Mouse (Mus musculus): Measurements from ENCODE around the gene Prx.
A peak's percentile ranks its signal among the peaks of the same experiment; 100 is the strongest.

The Prx gene

DNA sequence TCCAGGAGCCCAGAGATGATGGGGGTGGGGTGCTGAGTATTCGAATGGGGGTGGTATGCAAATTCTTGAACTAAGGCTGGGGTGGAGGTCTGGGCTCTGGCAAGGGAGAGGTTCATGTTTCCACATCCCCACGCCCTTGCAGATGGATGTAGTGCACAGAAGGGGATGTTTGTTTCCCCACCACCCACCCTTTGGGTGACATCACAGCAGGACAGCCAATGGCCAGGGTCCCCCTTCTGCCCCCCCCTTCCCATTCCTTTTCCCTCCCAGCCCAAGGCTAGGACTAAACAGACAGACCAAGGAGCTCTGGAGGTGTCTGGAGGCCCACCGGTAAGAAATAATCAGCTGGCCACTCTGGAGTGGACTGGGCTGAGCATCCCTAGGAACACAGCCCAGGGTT is at the start of gene Prx:
Gene Prx (plus strand): TSS at position 289 of the 400 bp plus-strand sequence.
- no peak for DNase-seq

DNA sequence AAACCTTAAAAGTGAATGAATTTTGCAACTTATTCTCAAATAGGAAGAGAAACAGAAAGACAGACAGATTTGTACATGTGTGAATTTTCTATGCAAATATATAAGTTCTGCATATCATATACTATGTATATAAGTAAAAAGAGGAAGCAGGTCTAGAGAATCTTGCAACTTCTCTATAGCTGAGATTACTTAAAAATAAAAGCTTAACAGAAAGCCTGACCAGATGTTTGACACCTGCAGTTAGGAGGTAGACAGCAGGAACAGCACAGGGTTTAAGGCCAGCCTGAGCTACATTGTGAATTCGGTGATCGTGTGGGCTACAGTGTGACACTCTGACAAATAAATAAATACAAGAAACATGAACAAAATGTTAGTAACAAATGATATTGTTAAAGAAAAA is 47.8 kb upstream of the Prx start:
- no peak for DNase-seq

DNA sequence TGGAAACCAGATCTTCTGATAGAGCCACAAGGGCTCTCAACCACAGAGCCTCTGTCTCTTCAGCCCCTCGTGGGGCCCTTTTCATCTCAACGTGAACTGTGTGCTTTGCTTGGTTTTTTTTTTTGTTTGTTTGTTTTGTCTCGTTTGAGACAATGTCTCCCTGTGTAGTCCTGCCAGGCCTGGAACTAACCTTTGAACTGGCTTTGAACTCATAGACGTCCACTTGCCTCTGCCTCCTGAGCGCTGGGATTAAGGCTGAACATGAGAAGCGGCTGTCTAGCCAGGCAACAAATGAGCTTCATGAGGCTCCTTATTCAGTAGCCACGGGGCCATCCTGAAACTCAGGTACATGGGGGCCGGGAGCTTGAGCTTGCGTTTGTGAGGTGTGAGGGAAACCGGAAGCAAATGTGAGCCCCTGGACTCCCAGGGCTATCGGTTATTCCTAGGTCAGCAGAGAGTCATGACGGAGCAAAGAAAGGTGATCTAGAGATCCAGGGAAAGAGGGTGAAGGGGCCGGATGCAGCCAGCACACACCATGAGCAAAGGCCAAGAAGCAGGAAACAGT is 46.8 kb upstream of the Prx start:
- DNase-seq = no peak

DNA sequence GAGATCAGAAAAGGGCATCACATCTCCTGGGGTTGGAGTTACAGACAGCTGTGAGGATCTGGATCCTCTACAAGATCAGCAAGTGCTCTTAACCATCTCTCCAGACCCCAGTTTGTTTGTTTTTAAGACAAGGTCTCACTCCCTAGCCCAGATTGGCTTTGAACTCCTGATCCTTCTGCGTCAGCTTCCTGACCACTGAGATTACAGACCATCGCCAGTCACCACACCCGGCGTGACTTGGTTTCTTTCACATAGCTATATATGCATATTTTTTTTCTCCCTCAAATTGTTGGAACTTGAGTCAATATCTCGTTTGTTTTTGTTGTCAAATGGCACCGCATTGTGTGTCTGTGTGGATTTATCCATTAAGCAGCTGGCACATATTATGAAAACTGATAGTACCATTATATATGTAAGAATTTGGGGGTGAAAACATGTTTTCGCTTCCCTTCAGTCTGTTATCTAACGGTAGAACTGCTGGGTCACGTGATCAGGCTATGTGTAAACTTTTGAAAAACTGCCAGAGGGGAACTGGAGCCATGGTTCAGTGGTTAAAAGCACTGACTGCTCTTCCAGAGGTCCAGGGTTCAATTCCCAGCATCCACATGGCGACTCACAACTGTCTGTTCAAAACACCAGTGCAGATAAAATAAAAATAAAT is 44.5 kb upstream of the Prx start:
- no peak for DNase-seq

DNA sequence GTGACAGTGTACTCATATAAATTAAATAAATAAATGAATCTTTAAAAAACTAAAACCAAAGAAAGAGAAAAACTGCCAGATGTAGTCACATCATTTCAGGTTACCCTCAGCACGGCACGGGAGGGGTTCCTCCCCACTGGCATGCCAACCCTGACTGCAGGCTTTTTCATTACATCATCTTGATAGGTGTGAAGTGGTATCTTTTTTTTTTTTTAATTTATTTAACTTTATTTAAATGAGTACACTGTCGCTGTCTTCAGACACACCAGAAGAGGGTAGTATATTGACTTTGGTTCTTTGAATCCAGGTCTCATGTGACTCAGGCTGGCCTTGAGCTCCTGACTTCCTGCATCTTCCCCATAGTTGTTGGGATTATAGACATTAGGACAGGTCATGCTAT is 43.9 kb upstream of the Prx start:
- no peak for DNase-seq

DNA sequence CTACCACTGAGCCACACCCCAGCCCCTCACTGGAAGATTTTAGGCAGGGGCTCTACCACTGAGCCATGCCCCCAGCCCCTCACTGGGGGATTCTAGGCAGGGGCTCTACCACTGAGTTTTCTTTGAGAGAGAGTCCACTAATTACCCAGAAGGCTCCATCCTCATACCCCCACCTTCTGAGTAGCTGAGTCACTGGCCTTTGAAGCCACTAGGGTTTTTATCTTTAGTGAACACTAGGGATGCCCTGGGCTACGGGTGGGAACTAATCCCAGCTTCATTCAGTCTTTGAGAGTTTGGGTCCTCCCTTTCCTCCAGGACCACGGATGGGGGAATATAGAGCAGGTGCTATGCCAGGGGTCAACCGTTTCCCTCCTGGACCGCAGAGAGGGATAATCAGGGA is 40.5 kb upstream of the Prx start:
- no peak for DNase-seq

DNA sequence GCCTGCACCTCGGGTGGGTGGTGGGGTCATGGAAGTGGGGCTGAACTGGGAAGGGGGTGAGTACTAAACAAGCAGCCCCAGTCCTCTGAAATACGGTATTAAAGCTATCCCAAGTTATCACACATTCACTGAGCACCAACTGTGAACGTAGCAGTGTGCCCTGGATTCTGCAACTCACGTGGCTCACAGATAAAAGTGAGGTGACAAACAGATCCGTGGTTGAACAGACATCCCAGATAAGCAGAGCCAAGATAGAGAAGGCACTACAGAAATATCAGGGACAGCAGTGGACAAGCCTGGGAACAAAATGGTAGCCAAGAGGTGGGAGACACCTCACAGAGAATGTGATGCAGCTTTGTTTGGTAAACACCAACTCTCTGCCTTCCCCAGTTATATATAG is 39.5 kb upstream of the Prx start:
- DNase-seq = no peak

DNA sequence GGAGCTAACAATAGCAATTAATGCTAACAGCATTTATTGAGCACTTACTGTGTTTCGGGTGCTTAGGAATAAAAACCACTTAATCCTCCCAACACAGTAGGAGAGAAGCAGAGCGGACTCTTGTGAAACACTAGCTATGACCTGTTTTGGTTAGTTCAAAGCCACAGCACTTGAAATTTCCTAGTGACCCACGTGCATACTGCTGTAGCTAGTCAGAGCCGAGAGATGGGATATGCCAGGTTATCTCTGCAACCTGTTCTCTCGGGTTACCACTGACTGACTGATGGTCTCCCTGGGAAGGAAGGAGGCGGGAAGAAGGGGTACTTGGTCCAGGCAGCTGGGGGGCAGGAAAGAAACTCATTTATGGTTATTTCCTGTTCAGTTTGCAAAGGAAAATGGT is 38.6 kb upstream of the Prx start:
- no peak for DNase-seq

DNA sequence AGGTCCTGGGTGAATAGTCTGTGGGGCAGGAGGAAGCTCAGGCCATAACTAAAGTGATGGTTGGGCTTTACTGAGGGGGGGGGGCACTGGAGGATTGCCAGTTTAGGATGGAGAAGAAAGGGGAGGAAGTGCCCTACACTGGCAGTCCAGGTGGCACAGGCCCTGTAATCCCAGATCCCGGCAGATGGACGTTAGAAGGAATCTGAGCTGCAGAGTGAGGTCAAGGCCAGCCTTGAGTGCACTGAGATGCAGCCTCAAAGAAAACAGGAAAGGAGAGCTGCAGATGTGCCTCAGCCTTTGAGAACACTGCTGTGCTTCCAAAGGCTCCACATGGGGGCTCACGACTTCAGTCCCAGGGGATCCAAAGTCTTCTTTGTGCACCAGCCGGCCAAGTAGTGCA is 31.5 kb upstream of the Prx start:
- DNase-seq = peak; percentile 62 to 65

DNA sequence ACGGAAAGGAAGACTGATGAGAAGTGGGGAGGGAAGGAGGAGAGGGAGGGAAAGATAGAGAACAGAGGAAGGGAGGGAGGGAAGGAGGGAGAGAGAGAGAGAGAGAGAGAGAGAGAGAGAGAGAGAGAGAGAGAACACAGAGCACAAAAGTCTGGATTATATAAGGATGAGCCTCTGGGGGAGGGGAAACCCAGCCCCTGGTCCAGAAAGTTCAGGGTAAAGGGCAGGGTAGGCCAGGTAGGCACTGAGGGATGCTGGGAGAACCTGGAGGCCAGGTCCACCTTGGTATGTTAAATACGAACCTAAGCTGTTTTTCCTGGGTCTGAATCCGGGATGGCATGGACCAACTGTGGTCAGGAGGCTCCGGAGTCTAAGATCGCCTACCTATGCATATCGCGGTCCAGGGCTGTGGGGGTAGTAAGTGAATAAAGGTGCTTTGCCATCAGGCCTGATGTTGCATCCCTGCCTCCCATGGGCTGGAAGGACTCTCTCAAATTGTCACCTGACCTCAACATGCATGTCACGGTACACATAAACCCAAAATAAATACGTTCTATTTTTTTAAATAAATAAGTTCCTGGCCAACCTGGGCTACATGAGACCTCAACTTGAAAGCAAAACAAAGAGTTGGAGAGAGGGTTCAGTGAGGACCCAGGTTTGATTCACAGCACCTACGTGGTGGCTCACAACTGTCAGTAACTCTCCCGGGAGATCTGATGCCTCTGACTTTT is 27.6 kb upstream of the Prx start:
- no peak for DNase-seq

DNA sequence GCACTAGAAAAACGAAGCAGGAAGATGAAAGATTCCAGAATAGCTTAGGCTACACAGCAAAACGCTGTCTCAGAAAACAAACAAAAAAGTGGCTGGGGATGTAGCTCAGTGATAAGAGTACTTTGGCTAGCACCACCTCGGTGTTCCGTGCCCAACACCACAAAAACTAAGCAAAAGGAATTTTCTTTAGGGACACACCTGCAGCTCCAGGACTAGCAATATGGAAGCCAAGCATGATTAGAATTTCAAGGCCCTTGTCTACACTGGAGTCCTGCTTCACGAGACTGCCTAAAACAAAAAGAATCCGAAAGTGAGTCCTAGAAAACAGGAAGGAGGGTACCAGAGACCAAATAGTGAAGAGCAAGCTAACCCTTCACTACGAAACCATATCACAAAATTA is 26.5 kb upstream of the Prx start:
- peak in 1 of 2 experiments; percentile 40 for DNase-seq

DNA sequence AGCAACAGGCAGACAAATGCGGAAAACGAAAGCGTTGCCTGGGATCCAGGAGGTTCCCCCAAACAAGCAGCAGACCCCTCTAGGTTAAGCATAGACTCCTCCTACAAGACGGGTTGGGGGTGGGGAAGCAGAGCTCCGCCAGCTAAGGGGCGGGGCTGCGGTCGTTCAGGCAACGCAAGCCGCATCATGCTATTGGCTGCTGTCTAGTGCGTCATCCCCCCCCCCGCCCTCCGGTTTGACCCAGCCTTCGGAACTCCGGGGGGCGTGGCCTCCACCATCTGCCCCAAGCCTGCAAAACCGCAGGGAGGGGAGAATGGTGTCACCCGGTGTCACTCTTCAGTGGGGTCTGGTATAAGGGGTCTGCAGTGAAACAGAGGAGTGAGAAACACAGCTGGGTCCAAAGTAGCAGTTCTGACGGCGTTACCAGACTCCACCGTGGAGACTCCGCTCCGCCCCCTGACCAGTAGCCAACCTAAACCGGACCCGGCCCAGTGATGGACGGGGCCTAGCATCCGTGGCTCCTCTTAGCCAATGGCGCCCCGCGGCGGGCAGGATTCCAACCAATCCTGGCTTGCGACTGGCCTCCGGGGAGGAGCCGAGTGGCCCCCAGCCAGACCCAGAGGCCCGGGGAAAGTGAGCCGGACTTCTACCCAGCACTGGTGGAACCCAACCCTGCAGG is 25.8 kb upstream of the Prx start, which contains the start of gene Sertad3:
Gene Sertad3 (plus strand): TSS at position 613 of the 679 bp plus-strand sequence.
- peak; percentile 100 for DNase-seq

DNA sequence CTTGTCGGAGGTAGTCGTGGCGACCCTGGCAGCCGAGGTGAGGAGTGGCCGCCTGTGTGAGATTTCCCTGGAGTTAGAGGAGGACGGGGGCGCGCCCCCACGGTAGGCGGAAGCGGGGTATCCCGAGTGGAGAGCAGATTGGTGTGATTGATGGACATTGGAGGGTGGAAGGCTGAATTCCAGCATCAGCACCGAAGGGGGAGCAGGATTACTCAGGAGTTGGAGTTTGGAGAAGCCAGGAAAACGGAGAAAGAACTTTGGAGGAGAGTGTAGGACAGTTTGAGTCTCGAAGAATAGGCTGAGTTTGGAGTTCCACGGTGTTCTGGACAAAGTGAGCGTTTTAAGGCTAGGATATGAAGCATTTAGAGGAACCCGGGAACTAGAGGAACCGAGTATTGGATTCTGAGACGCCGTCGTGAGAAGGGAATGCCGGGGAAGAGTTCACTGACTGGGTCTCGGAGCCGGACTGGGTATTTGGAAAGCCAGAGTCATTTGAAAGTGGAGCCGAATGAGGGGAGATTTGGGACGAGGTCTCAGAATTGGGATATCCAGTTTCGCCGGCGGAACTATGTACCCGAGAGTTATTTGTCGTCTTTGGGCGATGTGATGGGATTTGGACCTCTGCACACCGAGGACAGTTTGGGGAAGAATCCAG is 25.2 kb upstream of the Prx start:
- no peak for DNase-seq

DNA sequence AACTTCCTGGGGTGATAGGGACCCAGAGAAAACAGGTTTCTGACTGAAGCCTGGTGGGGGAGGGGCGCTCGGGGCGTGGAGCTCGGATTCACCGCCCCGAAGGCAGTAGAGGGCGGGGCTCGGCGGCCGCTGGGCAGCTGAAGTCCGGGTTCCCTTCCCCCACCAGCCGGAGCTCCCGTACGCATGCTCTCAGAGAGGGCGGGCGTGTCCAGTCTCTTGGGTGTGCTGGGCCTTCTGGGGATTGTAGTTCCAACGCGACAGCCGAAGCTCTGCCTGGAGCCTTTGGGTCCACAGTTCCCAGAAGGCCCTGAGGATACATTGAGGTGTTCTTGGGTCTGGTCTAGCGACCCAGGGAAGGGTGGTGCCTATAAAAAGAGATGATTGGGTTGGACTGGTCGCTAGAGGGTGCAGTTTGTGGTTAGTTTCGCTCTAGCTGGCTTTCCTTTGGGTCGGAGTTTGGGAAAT is 24.6 kb upstream of the Prx start:
- DNase-seq = peak; percentile 99

DNA sequence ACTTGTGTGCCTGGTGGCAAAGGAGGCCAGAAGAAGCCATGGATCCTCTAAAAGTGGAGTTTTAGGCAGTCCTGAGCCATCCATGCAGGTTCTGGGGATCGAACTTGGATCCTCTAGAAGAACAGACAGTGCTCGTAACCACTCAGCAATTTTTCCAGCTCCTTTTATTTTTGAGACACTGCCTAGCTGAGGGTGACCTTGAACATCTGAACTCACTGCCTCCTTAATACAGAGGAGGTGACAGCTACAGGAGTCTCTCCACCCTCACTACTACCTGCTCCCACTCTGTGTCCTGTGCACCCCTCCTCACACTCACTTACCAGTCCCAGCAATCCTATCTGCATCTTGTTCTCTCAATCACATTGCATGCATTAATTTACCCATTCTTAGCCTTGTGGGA is 23.5 kb upstream of the Prx start:
- DNase-seq = no peak

DNA sequence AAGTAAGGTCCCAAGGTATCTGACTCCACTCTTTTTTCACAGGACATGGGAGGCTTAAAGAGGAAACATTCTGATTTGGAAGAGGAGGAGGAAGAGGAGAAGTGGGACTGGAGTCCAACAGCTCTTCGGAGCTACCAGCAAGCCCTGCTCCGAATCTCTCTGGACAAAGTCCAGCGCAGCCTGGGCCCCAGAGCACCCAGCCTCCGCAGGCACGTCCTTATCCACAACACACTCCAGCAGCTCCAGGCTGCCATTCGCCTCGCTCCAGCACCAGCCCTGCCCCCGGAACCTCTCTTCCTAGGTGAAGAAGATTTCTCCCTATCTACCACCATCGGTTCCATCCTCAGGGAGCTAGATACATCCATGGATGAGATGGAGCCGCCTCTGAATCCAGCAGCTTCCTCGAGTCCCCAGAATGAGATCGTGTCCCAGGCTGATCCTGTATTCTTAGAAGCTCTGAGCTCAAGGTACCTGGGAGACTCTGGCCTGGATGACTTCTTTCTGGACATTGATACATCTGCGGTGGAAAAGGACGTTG is 23.0 kb upstream of the Prx start:
- DNase-seq = no peak

DNA sequence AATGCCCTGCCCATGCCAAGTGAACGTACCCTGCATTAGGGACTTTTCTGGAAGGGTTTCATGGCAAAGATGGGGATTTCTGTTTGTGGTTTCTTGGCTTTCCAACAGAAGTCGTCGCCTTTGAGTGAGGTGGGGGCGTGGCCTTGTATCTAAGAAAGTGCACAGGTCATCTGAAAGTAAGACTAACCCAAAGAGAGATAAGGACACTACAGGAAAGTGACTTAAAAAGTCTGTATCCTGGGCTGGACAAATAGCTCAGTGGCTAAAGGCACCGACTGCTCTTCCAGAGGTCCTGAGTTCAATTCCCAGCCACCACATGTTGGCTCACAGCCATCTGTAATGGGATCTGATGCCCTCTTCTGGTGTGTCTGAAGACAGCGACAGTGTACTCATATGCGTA is 20.6 kb upstream of the Prx start:
- DNase-seq = no peak

DNA sequence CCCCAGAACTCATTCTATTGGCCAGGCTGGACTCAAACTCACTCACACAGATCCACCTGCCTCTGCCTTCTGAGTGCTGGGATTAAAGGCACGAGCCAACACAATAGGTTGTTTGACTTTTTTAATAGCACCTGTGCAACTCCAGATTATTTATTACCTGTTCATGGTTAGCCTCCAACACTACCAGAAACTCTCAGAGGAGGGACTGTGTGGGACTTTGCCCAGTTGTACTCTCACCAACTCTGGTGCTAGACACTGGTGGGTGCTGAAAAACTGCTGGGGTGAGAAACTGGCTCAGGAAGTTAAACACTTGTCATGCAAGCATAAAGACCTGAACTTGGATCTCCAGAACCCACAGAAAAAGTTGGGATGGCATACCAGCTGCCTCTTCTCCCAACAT is 19.4 kb upstream of the Prx start:
- no peak for DNase-seq

DNA sequence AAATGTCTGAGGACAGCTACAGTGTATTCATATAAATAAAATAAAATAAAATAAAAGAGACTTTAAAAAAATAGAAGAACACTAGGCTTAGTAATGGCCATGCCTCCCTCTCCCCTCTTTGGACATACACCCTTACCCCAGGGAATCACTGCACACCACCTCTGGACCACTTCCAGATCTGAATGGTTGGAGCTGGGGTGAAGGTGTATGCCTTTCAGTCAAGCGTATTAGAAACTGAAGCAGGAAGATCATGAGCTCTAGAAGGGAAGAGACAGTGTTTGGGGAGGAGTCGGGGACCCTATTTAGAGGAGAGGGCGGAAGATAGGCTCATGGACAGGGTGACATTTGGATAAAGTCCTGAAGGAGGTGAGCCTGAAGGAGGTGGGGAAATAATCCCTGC is 18.6 kb upstream of the Prx start:
- no peak for DNase-seq

DNA sequence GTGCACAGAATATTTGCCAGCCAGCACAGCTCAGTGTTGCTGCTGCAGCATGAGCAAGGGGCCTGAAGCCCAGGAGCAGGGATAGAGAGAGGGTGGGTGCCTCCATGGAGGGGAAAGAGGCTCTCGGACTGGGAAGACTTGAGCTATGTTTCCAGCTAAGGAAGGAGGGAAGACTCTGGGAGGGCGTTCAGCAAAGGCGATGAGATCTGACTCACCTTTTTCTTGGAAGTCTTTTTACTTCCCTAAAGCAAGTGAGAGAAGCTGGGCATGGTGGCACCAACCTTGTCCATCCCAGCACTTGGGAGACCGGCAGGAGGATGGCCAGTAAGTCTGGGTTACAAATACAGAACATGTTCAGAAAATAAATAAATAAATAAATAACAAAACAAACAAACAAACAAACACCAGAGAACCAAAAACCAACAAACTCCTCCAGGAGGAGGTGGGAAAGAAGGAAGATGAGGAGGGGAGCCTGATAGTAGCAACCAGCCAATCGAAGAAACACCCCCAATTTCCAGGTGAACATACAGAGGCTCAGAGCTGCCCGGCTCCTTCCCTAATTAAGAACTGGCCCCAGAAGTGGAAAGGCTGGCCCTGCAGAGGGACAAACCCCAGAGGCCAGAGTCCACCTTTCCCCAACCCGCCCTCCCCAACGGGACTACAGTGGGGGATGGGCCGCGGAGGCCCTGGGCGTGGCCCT is 18.0 kb upstream of the Prx start:
- DNase-seq = no peak

DNA sequence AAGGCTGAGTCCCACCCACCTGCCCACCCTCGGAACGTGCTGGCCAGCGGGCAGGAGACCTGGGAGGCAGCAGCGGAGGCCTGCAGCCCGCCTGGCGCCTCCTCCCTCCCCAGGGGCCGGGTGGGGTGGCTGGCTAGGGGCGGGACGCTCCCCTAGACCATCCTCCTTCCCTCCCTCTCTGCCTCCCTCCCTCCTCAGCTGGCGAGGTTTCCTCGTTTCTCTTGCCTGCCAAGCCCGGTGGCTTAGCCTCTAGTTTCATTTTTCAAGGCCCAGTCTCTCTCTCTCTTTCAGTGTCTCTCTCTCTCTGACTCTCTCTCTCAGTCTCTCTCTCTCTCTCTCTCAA is 17.5 kb upstream of the Prx start:
- peak; percentile 78 to 86 for DNase-seq

DNA sequence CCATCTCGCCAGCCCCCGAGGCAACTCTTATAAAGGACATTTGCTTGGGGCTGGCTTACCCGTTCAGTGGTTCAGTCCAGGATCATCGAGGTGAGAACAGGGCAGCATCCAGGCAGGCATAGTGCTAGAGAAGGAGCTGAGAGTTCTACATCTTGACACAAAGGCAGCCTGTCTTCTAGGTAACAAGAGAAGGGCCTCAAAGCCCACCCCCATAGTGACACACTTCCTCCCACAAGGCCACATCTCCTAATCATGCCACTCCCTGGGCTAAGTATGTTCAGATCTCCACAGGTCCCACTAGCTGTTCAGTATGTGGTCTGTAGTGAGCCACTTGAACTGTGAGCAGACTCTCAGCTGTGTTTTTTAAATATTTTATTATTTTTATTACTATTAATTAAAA is 15.3 kb upstream of the Prx start:
- no peak for DNase-seq

All from cerebellum, postnatal 10 days (tissue).